Mouse (Mus musculus): ENCODE data around the gene Wdr37. TPM values are rescaled to one million over a fixed set of nuclear protein-coding genes. Genes with fewer than 3 reads are reported as not detected.

The Wdr37 gene
- polyA plus RNA-seq, 1 experiment, result 25.2 TPM

DNA sequence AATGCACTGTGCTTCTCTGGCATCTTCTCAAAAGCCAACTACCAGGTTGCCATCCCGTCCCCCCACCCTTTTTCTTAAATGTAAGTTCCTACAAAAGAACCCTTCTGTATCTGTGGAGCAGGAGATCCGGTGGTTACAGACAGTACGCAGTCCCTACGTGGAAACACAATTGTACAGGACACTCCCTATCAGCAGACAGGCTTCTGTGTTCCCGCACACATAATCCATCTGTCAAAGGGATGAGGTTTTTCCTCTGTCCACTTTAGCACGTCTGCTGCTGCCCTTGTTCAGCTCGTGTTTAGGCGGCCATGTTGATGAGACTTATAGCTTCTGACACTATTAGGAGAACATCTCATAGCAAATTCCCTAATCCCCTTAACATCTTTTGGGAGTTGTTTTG, 48.2 kb downstream of the Wdr37 start:
- Histone ChIP-seq H3K4me1 (ENCODE audit: control insufficient read depth, insufficient read depth, low read length) (no peaks in the 10 kb centered on the region), H3K27ac (ENCODE audit: insufficient read depth, low read depth, low read length) (no peak overlapping the region), H3K4me3 (ENCODE audit: insufficient read depth, low read length) (no peak overlapping the region)
- no peak for TF ChIP-seq POLR2A (IDR thresholded peaks at IDR 0.05; ENCODE audit: borderline replicate concordance, low read depth, low read length)
- TF ChIP-seq CTCF (IDR thresholded peaks at IDR 0.05; ENCODE audit: low read depth, low read length), result no peak

DNA sequence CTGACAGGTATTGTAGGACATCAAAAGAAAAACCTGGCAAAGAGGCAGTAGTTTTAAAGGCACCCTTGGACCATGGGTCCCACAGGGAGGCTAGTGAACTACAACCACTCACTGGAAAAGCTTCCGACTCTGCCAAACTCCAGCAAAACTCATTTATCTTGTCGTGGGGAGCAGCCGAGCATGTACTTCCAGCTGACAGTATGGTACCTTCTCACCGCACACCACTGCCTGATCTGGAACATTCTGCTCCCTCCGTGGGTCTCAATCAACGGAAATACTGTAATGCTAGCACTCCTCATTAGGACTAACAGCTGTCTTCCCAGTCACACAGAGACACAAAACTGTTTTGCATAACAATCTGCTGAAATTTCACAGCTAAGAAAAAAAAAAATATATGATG, 48.6 kb downstream of the Wdr37 start:
- no peak for TF ChIP-seq CTCF (IDR thresholded peaks at IDR 0.05; ENCODE audit: low read depth, low read length)
- TF ChIP-seq POLR2A (IDR thresholded peaks at IDR 0.05; ENCODE audit: borderline replicate concordance, low read depth, low read length), result no peak
- H3K27ac ChIP-seq (ENCODE audit: insufficient read depth, low read depth, low read length), result no peak overlapping the region
- H3K4me1 ChIP-seq (ENCODE audit: control insufficient read depth, insufficient read depth, low read length), result no peaks in the 10 kb centered on the region
- no peak overlapping the region for H3K4me3 ChIP-seq (ENCODE audit: insufficient read depth, low read length)

DNA sequence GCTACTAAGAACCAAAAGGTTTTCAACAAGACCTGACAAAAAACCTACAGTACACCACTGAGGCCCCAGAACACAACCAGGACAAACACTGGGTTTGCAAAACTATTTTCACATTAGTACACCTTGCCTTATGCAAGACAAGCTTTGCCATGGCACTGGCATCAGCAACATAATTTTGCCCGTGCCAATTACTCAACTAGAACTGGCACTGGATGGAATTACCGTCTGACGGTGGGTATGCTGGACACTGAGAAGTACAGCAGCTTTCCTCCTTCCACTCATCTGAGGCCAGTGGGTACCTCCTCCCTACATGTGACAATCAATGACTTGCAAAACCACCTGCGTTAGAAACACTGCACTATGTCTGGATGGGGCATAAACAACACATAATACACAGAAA, 49.5 kb downstream of the Wdr37 start:
- Histone ChIP-seq H3K4me1 (ENCODE audit: control insufficient read depth, insufficient read depth, low read length) (no peaks in the 10 kb centered on the region), H3K4me3 (ENCODE audit: insufficient read depth, low read length) (no peak overlapping the region), H3K27ac (ENCODE audit: insufficient read depth, low read depth, low read length) (no peak overlapping the region)
- TF ChIP-seq CTCF (IDR thresholded peaks at IDR 0.05; ENCODE audit: low read depth, low read length) (no peak), POLR2A (IDR thresholded peaks at IDR 0.05; ENCODE audit: borderline replicate concordance, low read depth, low read length) (no peak)

DNA sequence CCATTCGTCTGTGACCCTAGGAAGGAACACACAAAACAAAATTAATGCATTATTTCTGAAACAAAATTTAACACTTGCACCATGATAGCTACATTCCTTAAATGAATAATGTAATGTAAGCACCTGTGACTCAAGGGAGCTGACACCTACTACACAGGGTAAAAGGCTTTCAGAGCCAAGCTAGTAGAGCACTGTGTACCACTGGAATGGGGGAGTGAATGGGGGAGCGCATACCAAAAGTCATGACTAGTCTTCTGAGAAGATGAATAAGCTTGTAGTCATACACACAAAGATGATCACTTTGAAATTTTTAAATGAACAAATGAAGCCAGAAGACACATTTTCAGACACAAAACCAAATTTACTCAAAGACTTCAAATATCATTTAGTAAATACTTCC, 65.8 kb downstream of the Wdr37 start:
- Histone ChIP-seq H3K27ac (ENCODE audit: insufficient read depth, low read depth, low read length) (no peak overlapping the region), H3K4me1 (ENCODE audit: control insufficient read depth, insufficient read depth, low read length) (no peaks in the 10 kb centered on the region), H3K4me3 (ENCODE audit: insufficient read depth, low read length) (no peak overlapping the region)
- TF ChIP-seq POLR2A (IDR thresholded peaks at IDR 0.05; ENCODE audit: borderline replicate concordance, low read depth, low read length) (no peak), CTCF (IDR thresholded peaks at IDR 0.05; ENCODE audit: low read depth, low read length) (no peak)

DNA sequence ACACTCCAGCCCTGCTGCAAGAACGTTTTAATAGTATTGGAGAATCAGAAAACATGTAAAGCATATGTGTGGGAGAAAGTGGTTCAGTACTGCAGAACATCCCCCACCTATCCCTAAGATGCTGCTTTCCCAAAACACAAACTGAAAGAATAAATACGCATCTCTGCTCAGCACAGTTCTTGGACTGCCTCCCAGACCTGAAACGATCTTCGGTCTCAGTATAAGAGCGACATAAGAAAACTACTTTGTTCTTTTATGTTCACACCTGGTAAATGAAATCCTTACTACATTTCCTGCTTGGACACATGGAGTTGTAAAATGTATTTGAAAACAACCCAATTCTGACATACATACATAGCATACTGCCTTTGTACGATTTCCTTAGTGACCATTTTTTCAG, 71.1 kb downstream of the Wdr37 start:
- no peaks in the 10 kb centered on the region for H3K4me1 ChIP-seq (ENCODE audit: control insufficient read depth, insufficient read depth, low read length)
- H3K4me3 ChIP-seq (ENCODE audit: insufficient read depth, low read length), result no peak overlapping the region
- H3K27ac ChIP-seq (ENCODE audit: insufficient read depth, low read depth, low read length), result no peak overlapping the region
- no peak for TF ChIP-seq POLR2A (IDR thresholded peaks at IDR 0.05; ENCODE audit: borderline replicate concordance, low read depth, low read length)
- no peak for TF ChIP-seq CTCF (IDR thresholded peaks at IDR 0.05; ENCODE audit: low read depth, low read length)

DNA sequence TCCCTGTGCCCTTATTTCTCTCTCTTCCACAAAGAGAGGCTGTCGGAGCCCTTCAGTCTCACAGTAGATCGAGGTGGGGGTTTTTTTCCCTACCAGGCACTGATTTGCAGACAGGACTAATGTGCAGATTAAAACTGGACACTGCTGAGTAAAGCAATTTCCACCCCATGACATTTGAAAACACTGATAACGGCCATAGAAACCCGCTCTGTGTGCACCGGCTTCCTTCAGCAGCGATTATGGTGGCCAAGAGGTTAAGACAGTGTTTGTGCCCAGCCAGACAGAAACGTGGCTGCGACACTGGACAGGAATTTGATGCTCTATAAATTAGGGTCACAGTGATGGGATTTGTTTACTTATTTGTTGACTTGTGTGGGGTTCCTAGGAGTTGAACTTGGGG, 78.5 kb downstream of the Wdr37 start:
- Histone ChIP-seq H3K4me3 (ENCODE audit: insufficient read depth, low read length) (no peak overlapping the region), H3K27ac (ENCODE audit: insufficient read depth, low read depth, low read length) (no peak overlapping the region), H3K4me1 (ENCODE audit: control insufficient read depth, insufficient read depth, low read length) (no peaks in the 10 kb centered on the region)
- TF ChIP-seq CTCF (IDR thresholded peaks at IDR 0.05; ENCODE audit: low read depth, low read length) (no peak), POLR2A (IDR thresholded peaks at IDR 0.05; ENCODE audit: borderline replicate concordance, low read depth, low read length) (no peak)

DNA sequence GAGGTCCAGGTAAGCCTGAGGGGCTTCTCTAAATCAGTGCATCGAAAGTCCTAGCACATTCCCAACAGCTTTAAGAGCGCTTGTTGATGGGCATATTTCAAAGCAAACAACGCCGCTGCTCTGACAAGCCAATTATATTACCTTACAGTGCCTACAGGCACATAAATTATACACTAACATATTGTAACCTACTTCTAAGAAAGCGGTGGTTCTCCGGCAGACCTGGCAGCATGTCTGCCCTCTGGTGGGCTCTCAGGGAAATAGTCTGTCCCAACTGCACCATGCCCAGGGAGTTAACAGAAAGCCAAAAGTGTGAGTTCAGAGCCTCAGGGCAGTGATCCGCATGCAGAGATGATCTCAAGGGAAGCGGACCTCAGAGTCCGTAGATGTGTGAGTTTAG, 86.5 kb downstream of the Wdr37 start:
- H3K4me1 ChIP-seq (ENCODE audit: control insufficient read depth, insufficient read depth, low read length), result no peaks in the 10 kb centered on the region
- no peak for TF ChIP-seq CTCF (IDR thresholded peaks at IDR 0.05; ENCODE audit: low read depth, low read length)
- H3K27ac ChIP-seq (ENCODE audit: insufficient read depth, low read depth, low read length), result no peak overlapping the region
- H3K4me3 ChIP-seq (ENCODE audit: insufficient read depth, low read length), result no peak overlapping the region

DNA sequence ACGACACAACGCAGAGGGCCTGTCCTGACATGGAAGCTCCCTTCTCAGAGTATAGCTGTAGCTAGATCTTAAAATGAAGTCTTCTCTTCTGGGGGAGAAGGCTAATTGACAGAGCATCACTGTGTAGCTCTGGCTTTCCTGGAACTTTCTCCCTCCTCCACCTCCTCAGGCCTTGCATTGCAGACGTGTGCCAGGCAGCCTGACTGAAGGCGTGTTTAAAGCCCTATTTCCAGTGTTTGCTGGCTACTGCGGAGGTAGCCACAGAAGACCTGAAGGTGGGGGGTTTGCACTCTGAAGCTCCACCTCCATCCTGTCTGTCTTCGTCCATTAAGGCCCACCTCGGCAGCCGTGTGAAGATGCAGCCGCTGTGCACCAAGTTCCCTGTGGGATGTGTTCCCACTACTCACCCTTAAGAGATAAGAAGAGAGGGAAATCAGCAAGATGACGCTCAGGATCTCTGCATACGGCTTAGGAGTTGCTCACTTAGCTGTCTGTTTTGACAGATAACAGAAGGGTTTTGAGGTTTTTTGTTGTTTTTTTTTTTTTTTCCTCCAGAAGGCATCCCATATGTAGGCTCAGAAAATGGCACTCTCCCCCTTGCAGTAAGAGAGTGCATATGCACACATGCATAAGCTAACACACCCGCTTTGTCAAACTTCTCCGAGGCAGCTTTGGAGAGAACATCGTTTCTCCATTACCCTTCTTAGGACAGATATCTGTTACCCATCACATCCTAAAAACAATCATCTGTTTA, 87.2 kb downstream of the Wdr37 start:
- TF ChIP-seq CTCF (IDR thresholded peaks at IDR 0.05; ENCODE audit: low read depth, low read length) (no peak), POLR2A (IDR thresholded peaks at IDR 0.05; ENCODE audit: borderline replicate concordance, low read depth, low read length) (no peak)
- H3K27ac ChIP-seq (ENCODE audit: insufficient read depth, low read depth, low read length), result no peak overlapping the region
- H3K4me3 ChIP-seq (ENCODE audit: insufficient read depth, low read length), result no peak overlapping the region
- H3K4me1 ChIP-seq (ENCODE audit: control insufficient read depth, insufficient read depth, low read length), result no peaks in the 10 kb centered on the region

DNA sequence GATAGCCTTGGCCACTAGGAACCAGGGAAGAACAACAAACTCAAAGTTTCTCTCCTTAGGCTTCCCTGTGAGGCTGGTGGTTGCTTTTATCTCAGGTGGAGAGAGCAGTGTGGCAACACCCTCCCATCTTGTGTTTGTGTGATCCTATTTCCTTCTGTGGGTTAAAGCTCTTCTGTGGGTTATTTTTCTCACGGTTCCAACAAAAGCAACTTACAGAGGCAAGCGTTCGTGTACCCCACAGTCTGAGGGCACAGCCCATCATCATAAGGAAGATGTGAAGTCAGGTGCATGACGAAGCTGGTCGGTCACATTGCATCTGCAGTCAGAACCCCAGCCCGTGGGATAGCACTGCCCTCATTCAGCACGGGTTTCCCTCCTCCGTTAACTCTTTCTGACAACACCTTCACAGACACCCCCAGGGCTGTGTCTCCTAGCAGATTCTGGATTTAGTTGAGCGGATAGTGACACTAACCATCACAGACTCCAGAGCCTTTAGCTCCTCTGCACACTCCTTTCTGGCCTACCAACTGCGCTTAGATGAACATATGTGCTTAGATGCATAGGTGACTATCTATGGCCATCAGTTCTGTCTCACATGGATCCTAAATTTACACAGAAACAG, 87.9 kb downstream of the Wdr37 start:
- Histone ChIP-seq H3K27ac (ENCODE audit: insufficient read depth, low read depth, low read length) (no peak overlapping the region), H3K4me3 (ENCODE audit: insufficient read depth, low read length) (no peak overlapping the region), H3K4me1 (ENCODE audit: control insufficient read depth, insufficient read depth, low read length) (no peaks in the 10 kb centered on the region)
- no peak for TF ChIP-seq CTCF (IDR thresholded peaks at IDR 0.05; ENCODE audit: low read depth, low read length)
- TF ChIP-seq POLR2A (IDR thresholded peaks at IDR 0.05; ENCODE audit: borderline replicate concordance, low read depth, low read length), result no peak

DNA sequence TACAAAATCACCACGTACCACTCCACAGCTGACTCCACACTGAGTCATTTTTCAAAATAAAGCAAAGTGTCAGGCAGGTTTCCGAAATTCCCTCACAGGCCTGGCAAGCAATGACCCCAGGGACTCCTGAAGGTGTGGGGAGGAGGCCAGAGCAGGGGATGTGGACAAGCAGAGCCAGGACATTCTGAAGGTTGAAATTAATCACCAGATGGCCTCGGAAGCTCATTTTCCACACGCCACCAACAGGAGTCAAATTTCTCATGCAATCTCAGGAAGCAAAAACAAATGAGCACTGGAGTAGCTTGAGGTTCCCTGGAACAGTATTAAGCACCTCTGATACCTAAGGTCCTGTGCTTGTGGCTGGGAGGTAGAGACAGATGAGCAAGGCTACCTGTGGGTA, 89.1 kb downstream of the Wdr37 start:
- TF ChIP-seq CTCF (IDR thresholded peaks at IDR 0.05; ENCODE audit: low read depth, low read length) (no peak), POLR2A (IDR thresholded peaks at IDR 0.05; ENCODE audit: borderline replicate concordance, low read depth, low read length) (no peak)
- H3K27ac ChIP-seq (ENCODE audit: insufficient read depth, low read depth, low read length), result no peak overlapping the region
- H3K4me3 ChIP-seq (ENCODE audit: insufficient read depth, low read length), result no peak overlapping the region
- 0 out of 2 replicates have a peak, but pooled peaks cover 3% of the 10 kb centered on the region for H3K4me1 ChIP-seq (ENCODE audit: control insufficient read depth, insufficient read depth, low read length)
